Mouse (Mus musculus): Measurements from ENCODE around the gene Scap. TPM values are rescaled to one million over a fixed set of nuclear protein-coding genes. Genes with fewer than 3 reads are reported as not detected.
"Not testable (repeated sequence)": the region's sequence is repeated elsewhere in the genome, so short reads cannot be mapped to it uniquely, and the experiment has no call there.

Scap gene
- polyA plus RNA-seq, 1 experiment from 2014 or later: 36.6 TPM

- Histone ChIP-seq H3K36me3 (ENCODE audit: control insufficient read depth, insufficient read depth) (no peaks in the 10 kb centered on the region), H3K4me2 (ENCODE audit: low read depth, low read length) (no peak overlapping the region), H3K27me3 (ENCODE audit: control insufficient read depth, insufficient read depth, low read depth, low read length) (no peaks in the 10 kb centered on the region), H3K9me3 (replicated peaks; ENCODE audit: control insufficient read depth, low read length) (no peaks in the 10 kb centered on the region), H3K27ac (ENCODE audit: low read length) (peak overlapping the region; percentile 71), H3K4me1 (ENCODE audit: control insufficient read depth, low read depth, low read length) (peaks cover under 1% of the 10 kb centered on the region; the same call in 1 of the 2 replicates), H3K4me3 (ENCODE audit: low read depth, low read length) (no peak overlapping the region), H3K9ac (ENCODE audit: low read depth, low read length) (no peak overlapping the region)
- peak; percentile 83 for ATAC-seq (ENCODE audit: low read depth)
- 63% methylated on average over 10 of the region's 10 CpGs for whole genome bisulfite sequencing (ENCODE audit: insufficient replicate concordance)
Observed at GRCm38 (mm10) chr9:110362337-110362736, 29.2 kb downstream of the Scap start.

- no peaks in the 10 kb centered on the region for H3K9me3 ChIP-seq (replicated peaks; ENCODE audit: control insufficient read depth, low read length)
- no peaks in the 10 kb centered on the region for H3K36me3 ChIP-seq (ENCODE audit: control insufficient read depth, insufficient read depth)
- H3K27me3 ChIP-seq (ENCODE audit: control insufficient read depth, insufficient read depth, low read depth, low read length): no peaks in the 10 kb centered on the region
- no peak for ATAC-seq (ENCODE audit: low read depth)
- WGBS (ENCODE audit: insufficient replicate concordance): 58% methylated on average over 5 of the region's 5 CpGs
- no peak overlapping the region for H3K9ac ChIP-seq (ENCODE audit: low read depth, low read length)
- H3K4me1 ChIP-seq (ENCODE audit: control insufficient read depth, low read depth, low read length): no peaks in the 10 kb centered on the region; the same call in 1 of the 2 replicates
- H3K4me3 ChIP-seq (ENCODE audit: low read depth, low read length): no peak overlapping the region
- H3K4me2 ChIP-seq (ENCODE audit: low read depth, low read length): no peak overlapping the region
- H3K27ac ChIP-seq (ENCODE audit: low read length): no peak overlapping the region
Observed at GRCm38 (mm10) chr9:110366746-110367145, 33.7 kb downstream of the Scap start.

- Histone ChIP-seq H3K4me1 (ENCODE audit: control insufficient read depth, low read depth, low read length) (no peaks in the 10 kb centered on the region), H3K4me2 (ENCODE audit: low read depth, low read length) (no peak overlapping the region), H3K27me3 (ENCODE audit: control insufficient read depth, insufficient read depth, low read depth, low read length) (no peaks in the 10 kb centered on the region), H3K4me3 (ENCODE audit: low read depth, low read length) (no peak overlapping the region), H3K27ac (ENCODE audit: low read length) (no peak overlapping the region), H3K9ac (ENCODE audit: low read depth, low read length) (no peak overlapping the region), H3K36me3 (ENCODE audit: control insufficient read depth, insufficient read depth) (no peaks in the 10 kb centered on the region), H3K9me3 (replicated peaks; ENCODE audit: control insufficient read depth, low read length) (no peaks in the 10 kb centered on the region)
- ATAC-seq (ENCODE audit: low read depth): no peak
- 74% methylated on average over 3 of the region's 3 CpGs for WGBS (ENCODE audit: insufficient replicate concordance)
Observed at GRCm38 (mm10) chr9:110369860-110370259, 36.8 kb downstream of the Scap start.

GRCm38 (mm10) chr9:110373871-110374270 lies 40.8 kb downstream of the Scap start:
- no peaks in the 10 kb centered on the region for H3K9me3 ChIP-seq (replicated peaks; ENCODE audit: control insufficient read depth, low read length)
- H3K36me3 ChIP-seq (ENCODE audit: control insufficient read depth, insufficient read depth): peaks cover 5% of the 10 kb centered on the region
- H3K27me3 ChIP-seq (ENCODE audit: control insufficient read depth, insufficient read depth, low read depth, low read length): no peaks in the 10 kb centered on the region
- 84% methylated on average over 13 of the region's 13 CpGs for whole genome bisulfite sequencing (ENCODE audit: insufficient replicate concordance)
- H3K9ac ChIP-seq (ENCODE audit: low read depth, low read length): no peak overlapping the region
- no peak overlapping the region for H3K4me3 ChIP-seq (ENCODE audit: low read depth, low read length)
- no peak for ATAC-seq (ENCODE audit: low read depth)
- no peak overlapping the region for H3K4me2 ChIP-seq (ENCODE audit: low read depth, low read length)
- no peak overlapping the region for H3K27ac ChIP-seq (ENCODE audit: low read length)
- no peaks in the 10 kb centered on the region for H3K4me1 ChIP-seq (ENCODE audit: control insufficient read depth, low read depth, low read length)

GRCm38 (mm10) chr9:110375668-110376067 lies 42.6 kb downstream of the Scap start:
- Histone ChIP-seq H3K36me3 (ENCODE audit: control insufficient read depth, insufficient read depth) (peaks cover 9% of the 10 kb centered on the region), H3K9me3 (replicated peaks; ENCODE audit: control insufficient read depth, low read length) (no peaks in the 10 kb centered on the region), H3K9ac (ENCODE audit: low read depth, low read length) (no peak overlapping the region), H3K4me3 (ENCODE audit: low read depth, low read length) (no peak overlapping the region), H3K27ac (ENCODE audit: low read length) (no peak overlapping the region), H3K4me1 (ENCODE audit: control insufficient read depth, low read depth, low read length) (no peaks in the 10 kb centered on the region; the same call in 1 of the 2 replicates), H3K27me3 (ENCODE audit: control insufficient read depth, insufficient read depth, low read depth, low read length) (no peaks in the 10 kb centered on the region), H3K4me2 (ENCODE audit: low read depth, low read length) (no peak overlapping the region)
- 69% methylated on average over 3 of the region's 3 CpGs for WGBS (ENCODE audit: insufficient replicate concordance)
- no peak for ATAC-seq (ENCODE audit: low read depth)

GRCm38 (mm10) chr9:110377655-110378054 lies 44.6 kb downstream of the Scap start:
- ATAC-seq (ENCODE audit: low read depth); H3K27ac ChIP-seq (ENCODE audit: low read length); H3K4me3 ChIP-seq (ENCODE audit: low read depth, low read length); H3K4me1 ChIP-seq (ENCODE audit: control insufficient read depth, low read depth, low read length); H3K9ac ChIP-seq (ENCODE audit: low read depth, low read length); H3K4me2 ChIP-seq (ENCODE audit: low read depth, low read length); H3K9me3 ChIP-seq (replicated peaks; ENCODE audit: control insufficient read depth, low read length); H3K36me3 ChIP-seq (ENCODE audit: control insufficient read depth, insufficient read depth); H3K27me3 ChIP-seq (ENCODE audit: control insufficient read depth, insufficient read depth, low read depth, low read length): not testable (repeated sequence)
- 81% methylated on average over 15 of the region's 15 CpGs for WGBS (ENCODE audit: insufficient replicate concordance)

GRCm38 (mm10) chr9:110379361-110379760 lies 46.3 kb downstream of the Scap start:
- H3K4me3 ChIP-seq (ENCODE audit: low read depth, low read length): no peak overlapping the region
- H3K4me2 ChIP-seq (ENCODE audit: low read depth, low read length): no peak overlapping the region
- no peak overlapping the region for H3K27ac ChIP-seq (ENCODE audit: low read length)
- no peaks in the 10 kb centered on the region for H3K27me3 ChIP-seq (ENCODE audit: control insufficient read depth, insufficient read depth, low read depth, low read length)
- 88% methylated on average over 8 of the region's 8 CpGs for WGBS (ENCODE audit: insufficient replicate concordance)
- H3K4me1 ChIP-seq (ENCODE audit: control insufficient read depth, low read depth, low read length): no peaks in the 10 kb centered on the region; the same call in 1 of the 2 replicates
- H3K9ac ChIP-seq (ENCODE audit: low read depth, low read length): no peak overlapping the region
- no peak for ATAC-seq (ENCODE audit: low read depth)
- no peaks in the 10 kb centered on the region for H3K9me3 ChIP-seq (replicated peaks; ENCODE audit: control insufficient read depth, low read length)
- peaks cover 9% of the 10 kb centered on the region for H3K36me3 ChIP-seq (ENCODE audit: control insufficient read depth, insufficient read depth)

- Histone ChIP-seq H3K9ac (ENCODE audit: low read depth, low read length) (no peak overlapping the region), H3K36me3 (ENCODE audit: control insufficient read depth, insufficient read depth) (peaks cover 20% of the 10 kb centered on the region), H3K9me3 (replicated peaks; ENCODE audit: control insufficient read depth, low read length) (no peaks in the 10 kb centered on the region), H3K4me3 (ENCODE audit: low read depth, low read length) (no peak overlapping the region), H3K4me2 (ENCODE audit: low read depth, low read length) (no peak overlapping the region), H3K27me3 (ENCODE audit: control insufficient read depth, insufficient read depth, low read depth, low read length) (no peaks in the 10 kb centered on the region), H3K4me1 (ENCODE audit: control insufficient read depth, low read depth, low read length) (no peaks in the 10 kb centered on the region; the same call in 1 of the 2 replicates), H3K27ac (ENCODE audit: low read length) (no peak overlapping the region)
- WGBS (ENCODE audit: insufficient replicate concordance): 64% methylated on average over 21 of the region's 21 CpGs
- peak; percentile 42 for ATAC-seq (ENCODE audit: low read depth)
Observed at GRCm38 (mm10) chr9:110380662-110381061, 47.6 kb downstream of the Scap start.

GRCm38 (mm10) chr9:110381292-110381691 lies 48.2 kb downstream of the Scap start:
- Histone ChIP-seq H3K4me1 (ENCODE audit: control insufficient read depth, low read depth, low read length) (no peaks in the 10 kb centered on the region; the same call in 1 of the 2 replicates), H3K36me3 (ENCODE audit: control insufficient read depth, insufficient read depth) (peaks cover 23% of the 10 kb centered on the region), H3K9me3 (replicated peaks; ENCODE audit: control insufficient read depth, low read length) (no peaks in the 10 kb centered on the region), H3K27me3 (ENCODE audit: control insufficient read depth, insufficient read depth, low read depth, low read length) (no peaks in the 10 kb centered on the region), H3K9ac (ENCODE audit: low read depth, low read length) (no peak overlapping the region), H3K27ac (ENCODE audit: low read length) (no peak overlapping the region), H3K4me2 (ENCODE audit: low read depth, low read length) (no peak overlapping the region), H3K4me3 (ENCODE audit: low read depth, low read length) (no peak overlapping the region)
- 78% methylated on average over 12 of the region's 12 CpGs for WGBS (ENCODE audit: insufficient replicate concordance)
- ATAC-seq (ENCODE audit: low read depth): no peak
